Mouse (Mus musculus) liver, adult 2 months (tissue): Measurements from ENCODE around the gene Tkfc. TPM values are rescaled to one million over a fixed set of nuclear protein-coding genes. Genes with fewer than 3 reads are reported as not detected.
A peak's percentile ranks its signal among the peaks of the same experiment; 100 is the strongest.

Source experiments
- DNase-seq: peaks from one replicate; pipeline ENCODE4 v3.0.0-alpha.2; 2011; ENCODE audit warnings: low read depth, low spot score; ENCODE audit errors: extremely low read depth
- H3K27ac ChIP-seq: fragments of 200-500 bp; replicated peaks from 2 replicates; pipeline ENCODE4 v1.5.1; 2012; ENCODE audit warnings: low read depth, mild to moderate bottlenecking, control low read depth, inconsistent platforms, low read length; ENCODE audit not compliant: insufficient read depth
- H3K27me3 ChIP-seq: fragments of 200-500 bp; 2 replicates; pipeline ENCODE4 v1.6.1; 2012; ENCODE audit warnings: mild to moderate bottlenecking, moderate library complexity, low read length, inconsistent platforms; ENCODE audit not compliant: control insufficient read depth, insufficient read depth
- H3K36me3 ChIP-seq: fragments of 200-500 bp; 2 replicates; pipeline ENCODE4 v1.6.1; 2012; ENCODE audit warnings: low read length, inconsistent platforms; ENCODE audit not compliant: control insufficient read depth, insufficient read depth
- H3K4me1 ChIP-seq: fragments of 200-500 bp; 2 replicates; pipeline ENCODE4 v1.6.1; 2011; ENCODE audit warnings: low read length; ENCODE audit not compliant: control insufficient read depth, insufficient read depth
- H3K4me3 ChIP-seq: fragments of 200-500 bp; 2 replicates; pipeline ENCODE4 v1.5.1; 2011; ENCODE audit warnings: low read depth, mild to moderate bottlenecking, control low read depth, low read length, moderate library complexity; ENCODE audit not compliant: insufficient read depth
- H3K79me2 ChIP-seq: fragments of 200-500 bp; 2 replicates; pipeline ENCODE4 v1.6.1; 2012; ENCODE audit warnings: inconsistent platforms, mild to moderate bottlenecking, low read length, moderate library complexity; ENCODE audit not compliant: control insufficient read depth, insufficient read depth
- H3K9ac ChIP-seq: fragments of 200-500 bp; 2 replicates; pipeline ENCODE4 v1.6.1; 2012; ENCODE audit warnings: low read depth, mild to moderate bottlenecking, control low read depth, inconsistent platforms, low read length
- CTCF ChIP-seq: fragments of 200-500 bp; IDR thresholded peaks from 2 replicates; pipeline ENCODE4 v1.5.1; 2011; ENCODE audit warnings: low read depth, low read length, control low read depth
- POLR2A ChIP-seq: fragments of 200-500 bp; IDR thresholded peaks from 2 replicates; pipeline ENCODE4 v1.6.1; 2011; ENCODE audit warnings: low read length, control low read depth; ENCODE audit not compliant: insufficient read depth; ENCODE audit errors: extremely low read depth
- WGBS: fragments of 180-500 bp; shearing (Covaris S2); methylation state at CpG from one replicate; pipeline ENCODE4 v1.1.7; 2018; 5-methylcytosine and 5-hydroxymethylcytosine counted together
- polyA plus RNA-seq: library from polyadenylated mRNA; depleted of rRNA; stranded (reverse); fragments of >200 nt; gene quantifications from 2 replicates; pipeline ENCODE4 v1.2.3, GENCODE M21; 2012
- total RNA-seq: library from RNA; depleted of rRNA; stranded (reverse); fragments of >200 nt; gene quantifications from 2 replicates; pipeline ENCODE4 v1.2.3, GENCODE M21; 2014

Tkfc gene
- total and polyA plus RNA-seq, 2 experiments = 72.6 to 417 TPM

GRCm38 (mm10) chr19:10583550-10584146 lies 21.8 kb downstream of the Tkfc start:
- DNase-seq = no peak
- H3K27ac ChIP-seq = no peak overlapping the region
- no peak overlapping the region for H3K9ac ChIP-seq
- no peaks in the 10 kb centered on the region for H3K27me3 ChIP-seq
- no peaks in the 10 kb centered on the region for H3K79me2 ChIP-seq
- no peak for TF ChIP-seq CTCF
- no peak for TF ChIP-seq POLR2A
- WGBS = 26% methylated on average over 7 of the region's 7 CpGs
- H3K4me1 ChIP-seq = peaks cover 7% of the 10 kb centered on the region; the same call in 1 of the 2 replicates
- H3K4me3 ChIP-seq = no peak overlapping the region
- peaks cover 13% of the 10 kb centered on the region; the same call in 1 of the 2 replicates for H3K36me3 ChIP-seq

- no peak overlapping the region for H3K9ac ChIP-seq
- H3K79me2 ChIP-seq = no peaks in the 10 kb centered on the region; the same call in 1 of the 2 replicates
- H3K27ac ChIP-seq = no peak overlapping the region
- peaks cover 6% of the 10 kb centered on the region; the same call in 1 of the 2 replicates for H3K4me1 ChIP-seq
- peaks cover 13% of the 10 kb centered on the region; the same call in 1 of the 2 replicates for H3K36me3 ChIP-seq
- TF ChIP-seq POLR2A (no peak), CTCF (no peak)
- WGBS = 91% methylated on average over 6 of the region's 6 CpGs
- no peaks in the 10 kb centered on the region for H3K27me3 ChIP-seq
- H3K4me3 ChIP-seq = no peak overlapping the region
- no peak for DNase-seq
Measured at GRCm38 (mm10) chr19:10581984-10582383, 23.5 kb downstream of the Tkfc start.

GRCm38 (mm10) chr19:10580761-10581160 lies 24.7 kb downstream of the Tkfc start:
- Histone ChIP-seq H3K36me3 (peaks cover 11% of the 10 kb centered on the region; the same call in 1 of the 2 replicates), H3K4me3 (no peak overlapping the region), H3K4me1 (peaks cover 8% of the 10 kb centered on the region; the same call in 1 of the 2 replicates), H3K9ac (no peak overlapping the region), H3K79me2 (no peaks in the 10 kb centered on the region; the same call in 1 of the 2 replicates), H3K27ac (no peak overlapping the region), H3K27me3 (no peaks in the 10 kb centered on the region)
- DNase-seq = no peak
- TF ChIP-seq POLR2A (no peak), CTCF (no peak)
- WGBS = 81% methylated on average over 3 of the region's 3 CpGs

- DNase-seq = no peak
- H3K4me3 ChIP-seq = no peak overlapping the region
- H3K9ac ChIP-seq = no peak overlapping the region
- 97% methylated on average over 3 of the region's 3 CpGs for WGBS
- no peaks in the 10 kb centered on the region for H3K27me3 ChIP-seq
- H3K4me1 ChIP-seq = peaks cover 6% of the 10 kb centered on the region; the same call in 1 of the 2 replicates
- TF ChIP-seq CTCF (no peak), POLR2A (no peak)
- H3K79me2 ChIP-seq = no peaks in the 10 kb centered on the region; the same call in 1 of the 2 replicates
- peaks cover 11% of the 10 kb centered on the region; the same call in 1 of the 2 replicates for H3K36me3 ChIP-seq
- H3K27ac ChIP-seq = no peak overlapping the region
Measured at GRCm38 (mm10) chr19:10580102-10580501, 25.4 kb downstream of the Tkfc start.

GRCm38 (mm10) chr19:10576690-10577561 lies 28.5 kb downstream of the Tkfc start, which contains the start of the genes Cyb561a3 and Tmem138:
TSS of gene Cyb561a3 (plus strand) at chr19:10577172.
TSS of gene Tmem138 (minus strand) at chr19:10577362.
- peak within 1 kb of the TSS; percentile 79 for H3K4me3 ChIP-seq
- peaks cover 4% of the 10 kb centered on the region; the same call in 1 of the 2 replicates for H3K4me1 ChIP-seq
- H3K79me2 ChIP-seq = no peaks in the 10 kb centered on the region; the same call in 1 of the 2 replicates
- H3K36me3 ChIP-seq = peaks cover 12% of the 10 kb centered on the region; the same call in 1 of the 2 replicates
- WGBS = 1% methylated on average over 44 of the region's 44 CpGs
- H3K27ac ChIP-seq = peak within 1 kb of the TSS; percentile 96
- peak within 1 kb of the TSS; percentile 83 for H3K9ac ChIP-seq
- H3K27me3 ChIP-seq = no peaks in the 10 kb centered on the region
- peak; percentile 88 for DNase-seq
- TF ChIP-seq POLR2A (peak; percentile 87), CTCF (peak; percentile 61)
